Mouse (Mus musculus): Measurements from ENCODE around the gene Clrn2.

DNA sequence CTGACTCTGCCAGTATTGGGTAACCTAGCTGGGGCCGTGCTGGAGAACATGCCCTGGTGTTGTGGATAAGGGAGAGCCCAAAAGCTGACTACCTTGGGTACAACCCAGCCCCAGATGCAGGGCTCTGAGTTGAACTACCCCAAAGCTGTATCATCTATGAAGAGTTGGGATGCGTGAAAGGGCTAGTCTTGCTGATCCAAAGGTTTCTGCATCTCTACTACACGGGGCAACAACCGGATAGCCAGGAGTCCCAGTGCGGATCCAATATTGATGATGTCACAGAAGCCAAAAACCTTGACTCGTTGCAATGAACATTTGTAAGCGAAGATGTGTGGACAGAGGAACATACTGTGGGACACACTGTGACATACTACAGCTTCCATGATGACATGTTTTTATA is 25.7 kb upstream of the Clrn2 start:
- TF ChIP-seq CTCF (IDR thresholded peaks at IDR 0.05; ENCODE audit: low read depth) (no peak), EP300 (IDR thresholded peaks at IDR 0.05; ENCODE audit: low read depth) (no peak)

Data from heart, postnatal 0 days (tissue).